Mouse (Mus musculus): ENCODE results near the gene Stx1b.

- TF ChIP-seq USF1 (IDR thresholded peaks at IDR 0.05; ENCODE audit: low read depth) (no peak), POLR2A (IDR thresholded peaks at IDR 0.05; ENCODE audit: insufficient read length, low read depth) (no peak), MYOD1 (IDR thresholded peaks at IDR 0.05; ENCODE audit: control insufficient read depth in 1 of 3, insufficient read length in 2 of 3, low read depth in 2 of 3) (no peak), SRF (IDR thresholded peaks at IDR 0.05; ENCODE audit: control insufficient read depth, insufficient read length, low read depth) (no peak), POLR2AphosphoS2 (IDR thresholded peaks at IDR 0.05; ENCODE audit: insufficient read length, low read depth) (no peak)
These were observed 63.3 kb downstream of the Stx1b start for GRCm38 (mm10) chr7:127761026-127761425.

Data from myocyte (in vitro differentiated cells).